In the genomic region with DNA sequence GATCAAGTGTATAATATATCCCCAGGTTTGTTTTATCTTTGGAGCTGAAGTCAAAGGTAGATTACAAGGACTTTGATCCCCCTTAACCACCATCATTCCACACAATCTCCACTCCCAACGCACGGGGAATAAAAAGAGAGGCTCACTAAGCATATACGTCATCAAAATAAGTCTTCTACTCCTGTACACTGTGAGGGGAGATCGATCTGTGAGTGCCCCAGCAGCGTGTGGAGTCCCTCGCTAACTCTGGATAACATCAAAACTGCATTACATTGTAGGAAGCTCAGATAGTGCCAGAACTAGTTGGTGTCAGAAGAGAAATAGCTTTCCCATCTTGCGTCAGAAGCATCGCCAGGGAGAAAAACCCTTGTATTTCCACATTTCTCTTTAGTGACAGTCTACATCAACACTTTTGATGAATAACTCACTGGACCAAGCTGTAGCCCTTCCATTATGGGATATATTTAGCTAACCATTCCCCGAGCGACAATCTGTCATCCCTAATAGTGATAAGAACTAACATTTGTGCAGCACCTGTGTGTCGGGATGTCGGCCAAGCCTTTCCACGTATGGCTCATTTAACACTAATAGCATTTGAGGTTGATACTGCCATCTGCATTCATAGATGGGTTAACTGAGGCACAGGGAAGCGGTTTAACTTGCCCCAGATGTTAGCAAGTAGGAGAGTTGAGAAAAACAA, we compare ENCODE assay signal across 24 mouse cellular contexts. TPM values are rescaled to one million over a fixed set of nuclear protein-coding genes. Genes with fewer than 3 reads are reported as not detected.
DNase-seq lines count a peak whose midpoint lies in the region; ATAC-seq and TF ChIP-seq lines count a peak whose summit lies in the region.
"Had no signal": no experiment of that assay in that cellular context is flagged by ENCODE, and none has a peak within 500 bp of the region (broad histone marks: within the 10 kb centered on the region; RNA-seq: fewer than 3 reads in every experiment).

No protein-coding gene starts in this region.

- no peak overlapping the region for H3K9ac ChIP-seq in forebrain, embryonic 14.5 days (ENCODE audit: low read length)
- no peak overlapping the region for H3K9ac ChIP-seq in forebrain, embryonic 16.5 days (replicated peaks; ENCODE audit: low read depth, low read length)
- H3K9ac ChIP-seq in stomach, embryonic 16.5 days (ENCODE audit: low read length) = no peak overlapping the region
- no peak overlapping the region for H3K9ac ChIP-seq in stomach, postnatal 0 days (ENCODE audit: low read length)
- H3K9ac ChIP-seq: embryonic facial prominence, embryonic 12.5 days; forebrain, embryonic 12.5 days; limb, embryonic 13.5 days; liver, embryonic 13.5 days had no signal

- no peak overlapping the region for H3K4me2 ChIP-seq in forebrain, embryonic 14.5 days (ENCODE audit: low read length)
- no peak overlapping the region for H3K4me2 ChIP-seq in forebrain, embryonic 16.5 days (ENCODE audit: low read length)
- H3K4me2 ChIP-seq in stomach, embryonic 16.5 days (ENCODE audit: low read depth, low read length) = no peak overlapping the region
- no peak overlapping the region for H3K4me2 ChIP-seq in stomach, postnatal 0 days (replicated peaks; ENCODE audit: low read depth)
- H3K4me2 ChIP-seq: embryonic facial prominence, embryonic 12.5 days; forebrain, embryonic 12.5 days; heart, embryonic 11.5 days; limb, embryonic 13.5 days; liver, embryonic 13.5 days had no signal

- no peak for TF ChIP-seq CTCF in stomach, postnatal 0 days (IDR thresholded peaks at IDR 0.05; ENCODE audit: low read depth)

- H3K4me3 ChIP-seq in forebrain, embryonic 14.5 days (ENCODE audit: low read depth, low read length) = no peak overlapping the region
- no peak overlapping the region for H3K4me3 ChIP-seq in forebrain, embryonic 16.5 days (replicated peaks; ENCODE audit: low read length)
- H3K4me3 ChIP-seq in stomach, embryonic 16.5 days (replicated peaks; ENCODE audit: low read length) = no peak overlapping the region
- no peak overlapping the region for H3K4me3 ChIP-seq in stomach, postnatal 0 days (ENCODE audit: low read depth, low read length)
- H3K4me3 ChIP-seq: embryonic facial prominence, embryonic 12.5 days; erythroblast, embryonic 14.5 days; forebrain, embryonic 12.5 days; limb, embryonic 13.5 days; liver, embryonic 13.5 days had no signal

- H3K27ac ChIP-seq in forebrain, embryonic 14.5 days (ENCODE audit: low read depth, low read length) = no peak overlapping the region
- no peak overlapping the region for H3K27ac ChIP-seq in forebrain, embryonic 16.5 days (ENCODE audit: low read length)
- H3K27ac ChIP-seq in stomach, embryonic 16.5 days (ENCODE audit: low read length) = no peak overlapping the region
- H3K27ac ChIP-seq in stomach, postnatal 0 days (replicated peaks) = no peak overlapping the region
- H3K27ac ChIP-seq: embryonic facial prominence, embryonic 12.5 days; forebrain, embryonic 12.5 days; limb, embryonic 13.5 days; liver, embryonic 13.5 days; macrophage had no signal

- no peak for ATAC-seq in forebrain, embryonic 14.5 days
- ATAC-seq in forebrain, embryonic 16.5 days = no peak
- peak; percentile 81 for ATAC-seq in stomach, embryonic 16.5 days (ENCODE audit: insufficient read depth, low FRiP score)
- no peak for ATAC-seq in stomach, postnatal 0 days (ENCODE audit: low FRiP score, low TSS enrichment)
- ATAC-seq: activated CD4-positive, CD25-positive, alpha-beta regulatory T cell, adult 4 months; midbrain, embryonic 16.5 days had no signal

- H3K27me3 ChIP-seq in forebrain, embryonic 14.5 days (replicated peaks; ENCODE audit: control insufficient read depth, insufficient read depth, low read length) = no peaks in the 10 kb centered on the region
- no peaks in the 10 kb centered on the region for H3K27me3 ChIP-seq in forebrain, embryonic 16.5 days (replicated peaks; ENCODE audit: control insufficient read depth, insufficient read depth, low read length)
- H3K27me3 ChIP-seq in stomach, embryonic 16.5 days (ENCODE audit: control insufficient read depth, insufficient read depth, low read length) = no peaks in the 10 kb centered on the region
- H3K27me3 ChIP-seq in stomach, postnatal 0 days (ENCODE audit: control insufficient read depth, insufficient read depth, low read length) = no peaks in the 10 kb centered on the region
- H3K27me3 ChIP-seq: embryonic facial prominence, embryonic 12.5 days; forebrain, embryonic 12.5 days; limb, embryonic 13.5 days; liver, embryonic 13.5 days had no signal

- no peaks in the 10 kb centered on the region for H3K4me1 ChIP-seq in forebrain, embryonic 14.5 days (ENCODE audit: control insufficient read depth, insufficient read depth, low read length)
- H3K4me1 ChIP-seq in forebrain, embryonic 16.5 days (replicated peaks; ENCODE audit: control insufficient read depth, insufficient read depth, low read length) = peaks cover 3% of the 10 kb centered on the region; the same call in 1 of the 2 replicates
- peaks cover 3% of the 10 kb centered on the region; the same call in 1 of the 2 replicates for H3K4me1 ChIP-seq in stomach, embryonic 16.5 days (ENCODE audit: control insufficient read depth, insufficient read depth, low read length)
- no peaks in the 10 kb centered on the region for H3K4me1 ChIP-seq in stomach, postnatal 0 days (replicated peaks; ENCODE audit: control insufficient read depth, insufficient read depth)
- H3K4me1 ChIP-seq: embryonic facial prominence, embryonic 12.5 days; forebrain, embryonic 12.5 days; liver, embryonic 13.5 days had no signal

- WGBS in forebrain, embryonic 14.5 days = 75% methylated on average over 14 of the region's 14 CpGs
- whole genome bisulfite sequencing in forebrain, embryonic 16.5 days = 73% methylated on average over 14 of the region's 14 CpGs
- 37% methylated on average over 14 of the region's 14 CpGs for WGBS in stomach, embryonic 16.5 days
- WGBS in stomach, postnatal 0 days = 41% methylated on average over 14 of the region's 14 CpGs

- DNase-seq in forebrain, embryonic 14.5 days (ENCODE audit: low spot score) = peak; percentile 16
- DNase-seq in left cerebral cortex, postnatal 4 days = peak; percentile 50
- DNase-seq in left cerebral cortex, adult 9 months (ENCODE audit: low spot score in 2 of 2) = no peak
- no peak for DNase-seq in stomach, postnatal 0 days (ENCODE audit: low spot score)
- DNase-seq in T-cell, adult 2 months (ENCODE audit: low spot score) = no peak
- DNase-seq: adrenal gland, adult 8-10 months; gastrocnemius, postnatal 10 days; heart, adult 11 months; kidney, adult 8-10 months; kidney, postnatal 10 days; liver, embryonic 13.5 days; lung, adult 2 months had no signal

- no peaks in the 10 kb centered on the region for H3K9me3 ChIP-seq in forebrain, embryonic 14.5 days (replicated peaks; ENCODE audit: control insufficient read depth, low read length)
- no peaks in the 10 kb centered on the region for H3K9me3 ChIP-seq in forebrain, embryonic 16.5 days (ENCODE audit: control insufficient read depth, low read length)
- no peaks in the 10 kb centered on the region for H3K9me3 ChIP-seq in stomach, embryonic 16.5 days (replicated peaks; ENCODE audit: control insufficient read depth, low read length)
- H3K9me3 ChIP-seq in stomach, postnatal 0 days (ENCODE audit: control insufficient read depth, low read length) = no peaks in the 10 kb centered on the region
- H3K9me3 ChIP-seq: embryonic facial prominence, embryonic 12.5 days; forebrain, embryonic 12.5 days; limb, embryonic 13.5 days; liver, embryonic 13.5 days had no signal

- TF ChIP-seq EP300 in stomach, postnatal 0 days (optimal IDR thresholded peaks at IDR 0.05) = no peak

- H3K36me3 ChIP-seq in forebrain, embryonic 14.5 days (ENCODE audit: control insufficient read depth, insufficient read depth, low read length) = no peaks in the 10 kb centered on the region
- H3K36me3 ChIP-seq in forebrain, embryonic 16.5 days (ENCODE audit: control insufficient read depth, insufficient read depth) = no peaks in the 10 kb centered on the region
- H3K36me3 ChIP-seq in stomach, embryonic 16.5 days (ENCODE audit: control insufficient read depth, insufficient read depth, low read length) = no peaks in the 10 kb centered on the region
- no peaks in the 10 kb centered on the region for H3K36me3 ChIP-seq in stomach, postnatal 0 days (ENCODE audit: control insufficient read depth, insufficient read depth, low read length)
- H3K36me3 ChIP-seq: embryonic facial prominence, embryonic 12.5 days; forebrain, embryonic 12.5 days; limb, embryonic 13.5 days; liver, embryonic 13.5 days had no signal

- intact Hi-C loops in left cerebral cortex, postnatal 4 days (cut with DNase I) = no loop called here

RNA-seq across cellular contexts. Expression of gene Kcnmb1, which starts 11.7 kb away (rescaled TPM):
- polyA plus RNA-seq in forebrain, embryonic 14.5 days (2014; fragmentation: Nextera tagmentation; extraction: Ambion mirVana) = 0.09 and 0.22 TPM in 2 replicates
- 0.18 and 0.20 TPM in 2 replicates for polyA plus RNA-seq in forebrain, embryonic 16.5 days (2015; fragmentation: Nextera tagmentation; extraction: Ambion mirVana)
- under 1 TPM; 0.24 to 0.26 TPM for total RNA-seq in left cerebral cortex, postnatal 4 days (2021)
- 2.6 and 2.9 TPM in 2 replicates for polyA plus RNA-seq in stomach, embryonic 16.5 days (2015; fragmentation: Nextera tagmentation; extraction: Ambion mirVana)
- 2.8 and 3.3 TPM in 2 replicates for polyA plus RNA-seq in stomach, postnatal 0 days (2015; fragmentation: Nextera tagmentation; extraction: Ambion mirVana)
- total RNA-seq: hematopoietic stem cell, adult 5-6 weeks had no signal
- polyA plus RNA-seq: erythroblast, embryonic 14.5 days; forebrain, embryonic 12.5 days; macrophage had no signal

RNA-seq across cellular contexts. Expression of gene Kcnip1, which starts 18.5 kb away (rescaled TPM):
- 55.1 and 55.7 TPM in 2 replicates for polyA plus RNA-seq in forebrain, embryonic 14.5 days (2014; fragmentation: Nextera tagmentation; extraction: Ambion mirVana)
- 47.8 and 61.8 TPM in 2 replicates for polyA plus RNA-seq in forebrain, embryonic 16.5 days (2015; fragmentation: Nextera tagmentation; extraction: Ambion mirVana)
- total RNA-seq in left cerebral cortex, postnatal 4 days (2021) = 10 to 100 TPM; 35.8 to 43.5 TPM
- polyA plus RNA-seq in stomach, embryonic 16.5 days (2015; fragmentation: Nextera tagmentation; extraction: Ambion mirVana) = 10.7 and 13.2 TPM in 2 replicates
- polyA plus RNA-seq in stomach, postnatal 0 days (2015; fragmentation: Nextera tagmentation; extraction: Ambion mirVana) = 3.9 and 5.1 TPM in 2 replicates
- total RNA-seq: hematopoietic stem cell, adult 5-6 weeks had no signal
- polyA plus RNA-seq: activated CD4-positive, CD25-positive, alpha-beta regulatory T cell, adult 4 months; C2C12; erythroblast, embryonic 14.5 days; macrophage had no signal

Comparison
In these comparisons a context has a peak if more than half of its experiments do, and no peak if none do; other contexts are left out.
1. DNase-seq: peak in forebrain, embryonic 14.5 days (single experiment) and left cerebral cortex, postnatal 4 days (single experiment); none in left cerebral cortex, adult 9 months (0 of 2), stomach, postnatal 0 days (single experiment) and T-cell, adult 2 months (single experiment).